Mouse (Mus musculus) heart, embryonic 11.5 days (tissue): ENCODE results near the gene Pde4d. TPM values are rescaled to one million over a fixed set of nuclear protein-coding genes. Genes with fewer than 3 reads are reported as not detected.

Experiments
- ATAC-seq: fragments of 200-750 bp; cut with Nextera tagmentation; replicated peaks from 2 replicates; pipeline ENCODE4 v1.8.0; 2017; ENCODE audit warnings: moderate library complexity; ENCODE audit not compliant: insufficient number of reproducible peaks, low FRiP score, low TSS enrichment
- H3K27ac ChIP-seq: fragments of 300-500 bp; sonication (generic); 2 replicates; pipeline ENCODE4 v1.5.1; 2014; ENCODE audit warnings: mild to moderate bottlenecking, low read depth, low read length
- H3K27me3 ChIP-seq: fragments of 300-500 bp; sonication (generic); 2 replicates; pipeline ENCODE4 v1.6.1; 2014; ENCODE audit warnings: mild to moderate bottlenecking, low read length, mixed read lengths; ENCODE audit not compliant: control insufficient read depth, insufficient read depth
- H3K36me3 ChIP-seq: fragments of 300-500 bp; sonication (generic); 2 replicates; pipeline ENCODE4 v1.6.1; 2014; ENCODE audit warnings: mild to moderate bottlenecking, low read length, moderate library complexity, mixed read lengths; ENCODE audit not compliant: control insufficient read depth, insufficient read depth
- H3K4me1 ChIP-seq: fragments of 300-500 bp; sonication (generic); 2 replicates; pipeline ENCODE4 v1.6.1; 2014; ENCODE audit warnings: low read length; ENCODE audit not compliant: control insufficient read depth, insufficient read depth
- H3K4me2 ChIP-seq: fragments of 300-500 bp; sonication (generic); 2 replicates; pipeline ENCODE4 v1.6.1; 2014; ENCODE audit warnings: mild to moderate bottlenecking, moderate library complexity
- H3K4me3 ChIP-seq: fragments of 300-500 bp; sonication (generic); 2 replicates; pipeline ENCODE4 v1.5.1; 2014; ENCODE audit warnings: low read depth, low read length
- H3K9ac ChIP-seq: fragments of 300-500 bp; sonication (generic); 2 replicates; pipeline ENCODE4 v1.6.1; 2014; ENCODE audit warnings: mild to moderate bottlenecking, low read depth, low read length, moderate library complexity
- H3K9me3 ChIP-seq: fragments of 300-500 bp; sonication (generic); replicated peaks from 2 replicates; pipeline ENCODE4 v1.6.1; 2016; ENCODE audit warnings: low read length; ENCODE audit not compliant: control insufficient read depth
- WGBS: fragments of 180-500 bp; shearing (Covaris S2); extraction: QIAGEN DNeasy Blood & Tissue Kit; methylation state at CpG from one replicate; pipeline ENCODE4 v1.1.7; 2014; ENCODE audit not compliant: insufficient replicate concordance; 5-methylcytosine and 5-hydroxymethylcytosine counted together
- polyA plus RNA-seq: library from polyadenylated mRNA; unstranded; fragments of >200 nt; fragmentation: Nextera tagmentation; extraction: Ambion mirVana; gene quantifications from 2 replicates; pipeline ENCODE4 v1.2.1, GENCODE M21; 2014

The Pde4d gene
- polyA plus RNA-seq, 1 experiment from 2014 or later = 27.8 TPM

DNA sequence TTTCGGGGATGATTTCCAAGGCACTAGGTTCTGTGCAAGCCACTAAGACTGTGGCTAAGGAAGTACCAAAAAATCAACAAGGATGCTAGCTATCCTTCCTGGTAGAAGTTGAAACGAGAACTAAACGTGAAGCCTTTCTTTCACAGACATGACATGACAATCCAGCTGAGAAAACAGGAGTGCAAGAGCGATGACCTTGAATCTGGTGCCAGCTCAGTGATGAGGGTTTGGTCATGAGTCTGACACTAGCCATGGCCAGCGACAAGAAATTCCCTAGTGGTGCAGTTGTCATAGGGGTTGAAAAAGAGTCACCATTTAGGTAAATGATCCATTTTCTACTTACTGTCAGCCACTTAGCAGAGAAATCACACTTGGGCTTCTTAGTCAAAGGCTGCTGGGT, 1466.2 kb downstream of the Pde4d start:
- no peak overlapping the region for H3K9ac ChIP-seq
- no peaks in the 10 kb centered on the region for H3K9me3 ChIP-seq
- H3K27ac ChIP-seq = no peak overlapping the region
- H3K36me3 ChIP-seq = no peaks in the 10 kb centered on the region
- no peak for ATAC-seq
- no peaks in the 10 kb centered on the region for H3K27me3 ChIP-seq
- no peak overlapping the region for H3K4me2 ChIP-seq
- peaks cover 53% of the 10 kb centered on the region for H3K4me1 ChIP-seq
- WGBS = 55% methylated on average over 5 of the region's 5 CpGs
- no peak overlapping the region for H3K4me3 ChIP-seq

DNA sequence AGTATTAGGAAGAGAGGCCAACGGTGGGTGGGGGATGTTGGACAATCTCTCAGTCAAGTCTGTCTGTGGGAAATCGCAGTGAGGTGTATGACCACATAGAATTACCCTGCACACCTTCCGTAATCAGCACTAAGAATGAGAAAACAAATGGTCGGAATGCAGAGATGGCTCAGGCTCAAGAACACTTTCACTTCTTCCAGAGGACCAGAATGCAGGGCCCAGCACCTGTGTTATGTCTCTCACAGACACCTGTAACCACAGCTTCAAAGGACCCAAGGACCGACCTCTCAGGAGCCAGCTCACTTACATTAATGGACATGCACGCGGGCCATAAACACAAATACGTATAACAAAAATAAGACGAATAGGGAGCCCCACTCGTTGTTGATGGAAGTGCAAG, 1467.8 kb downstream of the Pde4d start:
- Histone ChIP-seq H3K9me3 (no peaks in the 10 kb centered on the region), H3K27ac (no peak overlapping the region), H3K36me3 (no peaks in the 10 kb centered on the region), H3K4me1 (peaks cover 44% of the 10 kb centered on the region), H3K27me3 (no peaks in the 10 kb centered on the region), H3K9ac (no peak overlapping the region), H3K4me2 (no peak overlapping the region), H3K4me3 (no peak overlapping the region)
- WGBS = 81% methylated on average over 10 of the region's 10 CpGs
- no peak for ATAC-seq

- Histone ChIP-seq H3K9ac (no peak overlapping the region), H3K27ac (no peak overlapping the region), H3K27me3 (no peaks in the 10 kb centered on the region), H3K36me3 (no peaks in the 10 kb centered on the region), H3K4me1 (peaks cover 49% of the 10 kb centered on the region), H3K4me2 (no peak overlapping the region), H3K4me3 (no peak overlapping the region), H3K9me3 (no peaks in the 10 kb centered on the region)
- WGBS = 38% methylated on average over 8 of the region's 8 CpGs
- no peak for ATAC-seq
Measured at GRCm38 (mm10) chr13:109918631-109919030, 1468.9 kb downstream of the Pde4d start.

DNA sequence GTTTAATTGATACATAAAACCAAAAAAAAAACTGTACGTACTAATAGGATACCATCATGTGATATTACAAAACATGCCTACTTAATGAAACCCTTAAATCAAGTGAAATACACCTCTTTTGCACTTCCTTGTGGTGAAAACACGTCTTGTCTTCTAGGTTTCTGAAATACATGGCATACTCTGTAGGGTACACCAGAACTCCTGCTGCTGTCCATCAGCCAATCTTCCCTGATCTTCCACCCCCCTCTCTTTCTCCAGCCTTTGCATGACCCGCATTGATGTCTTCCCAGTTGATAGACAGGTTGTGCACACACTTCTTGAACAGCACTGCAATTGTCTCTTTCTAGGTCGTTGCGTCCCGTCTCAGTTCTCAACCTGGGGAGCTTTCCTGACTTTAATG, 1470.5 kb downstream of the Pde4d start:
- Histone ChIP-seq H3K27ac (no peak overlapping the region), H3K4me2 (no peak overlapping the region), H3K27me3 (no peaks in the 10 kb centered on the region), H3K9ac (no peak overlapping the region), H3K4me1 (peaks cover 35% of the 10 kb centered on the region), H3K9me3 (no peaks in the 10 kb centered on the region), H3K4me3 (no peak overlapping the region), H3K36me3 (no peaks in the 10 kb centered on the region)
- 85% methylated on average over 6 of the region's 6 CpGs for WGBS
- ATAC-seq = no peak

GRCm38 (mm10) chr13:109921336-109922038, 1471.7 kb downstream of the Pde4d start:
- Histone ChIP-seq H3K9me3 (no peaks in the 10 kb centered on the region), H3K9ac (no peak overlapping the region), H3K4me1 (peaks cover 27% of the 10 kb centered on the region), H3K4me2 (no peak overlapping the region), H3K36me3 (no peaks in the 10 kb centered on the region), H3K27ac (no peak overlapping the region), H3K27me3 (no peaks in the 10 kb centered on the region), H3K4me3 (no peak overlapping the region)
- 86% methylated on average over 17 of the region's 17 CpGs for WGBS
- ATAC-seq = no peak

- H3K4me3 ChIP-seq = no peak overlapping the region
- H3K36me3 ChIP-seq = no peaks in the 10 kb centered on the region
- H3K27ac ChIP-seq = no peak overlapping the region
- H3K9me3 ChIP-seq = no peaks in the 10 kb centered on the region
- no peak overlapping the region for H3K4me2 ChIP-seq
- WGBS = 3% methylated on average over 4 of the region's 4 CpGs
- no peak overlapping the region for H3K9ac ChIP-seq
- H3K27me3 ChIP-seq = no peaks in the 10 kb centered on the region
- no peak for ATAC-seq
- peaks cover 20% of the 10 kb centered on the region for H3K4me1 ChIP-seq
Measured at GRCm38 (mm10) chr13:109922228-109922627, 1472.5 kb downstream of the Pde4d start.

DNA sequence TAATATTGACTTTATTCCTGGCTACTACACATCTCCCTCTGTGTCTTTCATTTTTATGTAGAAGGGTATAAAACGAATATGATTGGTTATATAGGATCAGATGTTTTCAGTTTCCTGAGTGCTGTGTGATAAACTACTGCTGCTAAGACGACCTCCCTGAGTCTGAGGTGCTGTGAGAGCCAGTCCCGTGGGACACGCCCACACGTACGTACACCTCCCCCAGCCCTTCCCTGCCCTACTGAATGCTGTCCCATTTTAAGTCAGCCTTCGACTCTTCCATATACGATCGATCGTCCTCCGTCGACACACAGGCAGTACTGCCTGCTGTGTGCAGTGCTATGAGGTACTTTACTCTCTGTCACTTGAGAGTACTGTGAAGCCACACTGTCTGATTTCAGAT, 1473.0 kb downstream of the Pde4d start:
- ATAC-seq = no peak
- 70% methylated on average over 12 of the region's 12 CpGs for WGBS

GRCm38 (mm10) chr13:109924771-109925170, 1475.0 kb downstream of the Pde4d start:
- no peak overlapping the region for H3K9ac ChIP-seq
- peaks cover 5% of the 10 kb centered on the region for H3K4me1 ChIP-seq
- H3K36me3 ChIP-seq = no peaks in the 10 kb centered on the region
- H3K4me3 ChIP-seq = no peak overlapping the region
- WGBS = 85% methylated on average over 15 of the region's 15 CpGs
- no peak overlapping the region for H3K27ac ChIP-seq
- no peaks in the 10 kb centered on the region for H3K9me3 ChIP-seq
- H3K4me2 ChIP-seq = no peak overlapping the region
- ATAC-seq = no peak
- no peaks in the 10 kb centered on the region for H3K27me3 ChIP-seq

More for the DNA sequence above, 1473.0 kb downstream of the Pde4d start:
- no peak overlapping the region for H3K27ac ChIP-seq
- H3K9ac ChIP-seq = no peak overlapping the region
- no peaks in the 10 kb centered on the region for H3K27me3 ChIP-seq
- no peak overlapping the region for H3K4me2 ChIP-seq
- H3K4me3 ChIP-seq = no peak overlapping the region
- H3K36me3 ChIP-seq = no peaks in the 10 kb centered on the region
- no peaks in the 10 kb centered on the region for H3K9me3 ChIP-seq
- H3K4me1 ChIP-seq = peaks cover 15% of the 10 kb centered on the region

DNA sequence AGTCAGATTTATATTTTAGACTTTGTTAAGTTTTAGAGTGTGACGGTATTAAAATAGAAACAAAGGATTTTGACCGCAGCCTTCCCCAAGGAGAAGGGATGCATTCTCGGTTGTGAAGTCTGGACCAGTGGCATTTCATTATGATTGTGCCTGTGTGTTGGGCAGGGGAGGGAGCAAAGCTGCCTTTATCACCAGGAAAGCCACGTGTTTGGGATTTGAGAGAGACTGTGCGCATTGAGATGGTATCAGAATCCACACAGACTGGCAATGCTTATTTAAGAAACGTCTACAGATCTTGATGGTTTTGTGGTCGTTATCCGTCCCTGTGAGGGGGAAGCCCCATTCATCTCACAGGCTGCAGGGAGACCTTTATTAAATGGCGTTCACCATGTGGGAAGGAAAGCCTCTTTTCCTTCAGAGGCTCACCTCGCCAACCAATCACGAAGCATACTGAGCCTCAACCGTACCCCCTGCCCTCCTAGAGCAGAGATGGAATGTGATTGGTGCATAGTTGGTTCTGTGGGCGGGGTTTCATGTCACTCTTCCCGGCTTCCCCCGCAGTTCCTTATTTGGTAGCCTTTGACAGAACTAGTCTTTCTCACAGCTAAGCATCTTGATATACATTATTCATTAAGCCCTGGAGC, 1476.7 kb downstream of the Pde4d start:
- H3K4me2 ChIP-seq = peak overlapping the region; percentile 59
- H3K4me1 ChIP-seq = peaks cover 5% of the 10 kb centered on the region
- H3K9me3 ChIP-seq = no peaks in the 10 kb centered on the region
- 0 out of 2 replicates have a peak overlapping the region, but pooled peaks have one; percentile 10 for H3K9ac ChIP-seq
- H3K4me3 ChIP-seq = peak overlapping the region; percentile 22; the same call in 1 of the 2 replicates
- no peaks in the 10 kb centered on the region for H3K27me3 ChIP-seq
- H3K27ac ChIP-seq = no peak overlapping the region
- ATAC-seq = no peak
- H3K36me3 ChIP-seq = no peaks in the 10 kb centered on the region
- 30% methylated on average over 15 of the region's 15 CpGs for WGBS
